Mouse (Mus musculus): ENCODE data around the gene Ring1. TPM values are rescaled to one million over a fixed set of nuclear protein-coding genes. Genes with fewer than 3 reads are reported as not detected.
"Not testable (repeated sequence)": the region's sequence is repeated elsewhere in the genome, so short reads cannot be mapped to it uniquely, and the experiment has no call there.

Ring1 gene
- total RNA-seq, 2 experiments from 2014 or later, result 2.0 to 9.2 TPM

GRCm38 (mm10) chr17:33999341-34000149 lies 24.9 kb downstream of the Ring1 start:
- ATAC-seq (replicated peaks; ENCODE audit: low FRiP score, poor library complexity, severe bottlenecking), result 0 out of 2 replicates have a peak, but pooled peaks have one; percentile 42

- ATAC-seq (replicated peaks; ENCODE audit: low FRiP score, poor library complexity, severe bottlenecking), result not testable (repeated sequence)
These were observed 25.8 kb downstream of the Ring1 start for GRCm38 (mm10) chr17:33998697-33999096.

- not testable (repeated sequence) for ATAC-seq (replicated peaks; ENCODE audit: low FRiP score, poor library complexity, severe bottlenecking)
These were observed 27.5 kb downstream of the Ring1 start for GRCm38 (mm10) chr17:33997025-33997424.

DNA sequence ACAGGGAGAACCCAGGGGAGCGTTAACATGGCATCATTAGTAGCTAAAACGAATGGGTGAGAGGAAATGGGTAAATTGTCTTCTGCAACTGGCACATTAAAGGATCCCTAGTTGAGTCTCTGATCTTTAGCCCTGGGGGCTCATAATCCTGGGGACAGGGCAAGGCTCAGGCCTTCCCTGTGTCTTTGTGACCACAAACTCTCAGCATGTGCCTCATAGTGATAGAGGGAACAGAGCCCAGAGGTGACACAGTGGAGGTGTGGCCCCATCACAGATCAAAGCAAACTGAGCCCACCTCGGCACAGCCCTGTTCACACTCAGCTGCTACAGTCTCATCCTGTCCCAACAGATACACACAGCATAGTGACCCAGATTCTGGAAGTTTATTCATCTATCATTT lies 28.8 kb downstream of the Ring1 start:
- no peak for ATAC-seq (replicated peaks; ENCODE audit: low FRiP score, poor library complexity, severe bottlenecking)

- ATAC-seq (replicated peaks; ENCODE audit: low FRiP score, poor library complexity, severe bottlenecking), result no peak
These were observed 29.5 kb downstream of the Ring1 start for GRCm38 (mm10) chr17:33994959-33995358.

DNA sequence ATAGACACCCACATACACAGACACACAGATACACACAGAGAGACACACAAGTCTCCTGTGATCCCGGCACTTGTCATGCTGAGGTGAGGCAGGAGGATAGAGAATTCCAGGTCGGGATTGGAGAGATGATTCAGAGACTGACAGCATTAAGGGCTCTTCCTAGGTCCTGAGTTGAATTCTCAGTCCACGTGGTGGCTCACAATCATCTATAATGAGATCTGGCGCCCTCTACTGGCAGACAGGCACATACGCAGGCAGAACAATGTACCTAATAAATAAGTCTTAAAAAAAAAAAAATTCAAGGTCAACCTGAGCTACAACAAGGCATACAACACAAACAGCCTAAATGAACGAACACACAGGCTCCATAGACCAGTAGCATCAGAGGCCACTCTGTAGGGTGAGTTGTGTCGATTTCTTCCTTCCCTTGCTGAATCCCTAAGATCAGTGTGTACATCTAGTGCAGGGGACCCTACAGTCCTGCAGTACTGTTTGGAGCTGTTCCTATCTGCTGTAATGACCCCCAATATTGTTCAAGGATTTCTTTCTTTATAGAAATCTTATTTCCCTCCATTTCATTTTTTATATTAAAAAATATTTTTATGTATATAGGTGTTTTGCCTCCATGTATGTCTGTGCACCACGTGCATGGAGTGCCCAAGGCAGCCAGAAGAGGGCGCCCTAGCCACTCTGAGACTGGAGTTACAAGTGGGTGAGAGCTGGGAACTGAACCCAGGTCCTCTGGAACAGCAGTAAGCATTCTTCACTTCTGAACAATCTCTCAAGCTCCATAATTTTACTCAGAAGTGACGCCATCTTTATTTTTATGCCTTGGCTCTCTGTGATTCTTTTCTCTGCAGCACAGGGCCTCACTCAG lies 32.5 kb downstream of the Ring1 start:
- peak; percentile 83 for ATAC-seq (replicated peaks; ENCODE audit: low FRiP score, poor library complexity, severe bottlenecking)

DNA sequence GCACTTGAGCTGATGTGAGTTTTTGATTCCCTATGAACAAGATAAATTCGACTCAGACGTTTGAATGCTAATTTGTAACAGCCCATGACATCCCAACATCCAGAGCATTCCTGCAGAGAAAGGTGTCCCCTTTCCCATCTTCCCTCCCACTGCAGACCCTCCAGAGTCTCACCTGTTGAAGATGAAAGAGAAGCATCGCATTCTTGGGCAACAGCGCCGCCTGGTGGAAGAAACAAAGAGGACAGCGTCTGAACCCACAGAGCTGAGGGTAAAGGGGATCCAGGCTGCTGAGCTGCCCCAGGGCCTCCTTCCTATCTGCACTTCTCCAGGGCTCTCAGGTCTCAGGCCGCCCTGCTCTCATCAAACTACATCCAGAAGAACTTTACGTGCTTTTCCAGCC lies 42.3 kb downstream of the Ring1 start:
- ATAC-seq (replicated peaks; ENCODE audit: low FRiP score, poor library complexity, severe bottlenecking), result not testable (repeated sequence)

GRCm38 (mm10) chr17:33981192-33981909 lies 43.1 kb downstream of the Ring1 start:
- ATAC-seq (replicated peaks; ENCODE audit: low FRiP score, poor library complexity, severe bottlenecking), result peak; percentile 84

GRCm38 (mm10) chr17:33980181-33981035 lies 44.1 kb downstream of the Ring1 start:
- ATAC-seq (replicated peaks; ENCODE audit: low FRiP score, poor library complexity, severe bottlenecking), result no peak

- ATAC-seq (replicated peaks; ENCODE audit: low FRiP score, poor library complexity, severe bottlenecking), result no peak
These were observed 44.9 kb downstream of the Ring1 start for GRCm38 (mm10) chr17:33979512-33980050.

GRCm38 (mm10) chr17:33978631-33979031 lies 45.8 kb downstream of the Ring1 start:
- ATAC-seq (replicated peaks; ENCODE audit: low FRiP score, poor library complexity, severe bottlenecking), result peak; percentile 75

DNA sequence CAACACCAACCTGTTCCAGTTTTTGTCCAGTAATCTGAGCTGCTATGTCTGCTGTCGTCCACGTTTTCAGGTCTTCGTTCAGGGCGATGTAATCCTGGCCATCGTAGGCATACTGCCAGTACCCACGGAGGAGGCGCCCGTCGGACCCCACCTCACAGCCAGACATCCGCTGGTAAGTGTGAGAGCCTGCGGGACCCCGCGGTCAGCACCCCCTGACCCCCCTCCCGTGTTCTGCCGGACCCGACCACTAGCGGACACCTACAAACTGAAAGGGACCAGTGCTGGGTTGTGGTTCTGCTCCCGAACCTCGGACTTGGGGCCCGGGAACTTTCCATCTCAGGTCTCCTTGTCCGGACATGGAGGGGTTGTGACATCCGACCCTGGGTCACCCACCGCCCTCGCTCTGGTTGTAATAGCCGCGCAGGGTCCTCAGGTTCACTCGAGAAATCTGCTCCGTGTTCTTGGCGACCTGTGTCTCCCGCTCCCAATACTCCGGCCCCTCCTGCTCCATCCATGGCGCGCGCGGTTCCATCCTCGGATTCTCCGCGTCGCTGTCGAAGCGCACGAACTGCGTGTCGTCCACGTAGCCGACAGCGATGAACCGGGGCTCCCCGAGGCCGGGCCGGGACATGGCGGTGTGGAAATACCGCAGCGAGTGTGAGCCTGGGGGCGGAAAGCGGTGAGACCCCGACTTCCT lies 46.5 kb downstream of the Ring1 start:
- ATAC-seq (replicated peaks; ENCODE audit: low FRiP score, poor library complexity, severe bottlenecking), result no peak

- peak; percentile 70 for ATAC-seq (replicated peaks; ENCODE audit: low FRiP score, poor library complexity, severe bottlenecking)
These were observed 50.9 kb downstream of the Ring1 start for GRCm38 (mm10) chr17:33973572-33973971.

DNA sequence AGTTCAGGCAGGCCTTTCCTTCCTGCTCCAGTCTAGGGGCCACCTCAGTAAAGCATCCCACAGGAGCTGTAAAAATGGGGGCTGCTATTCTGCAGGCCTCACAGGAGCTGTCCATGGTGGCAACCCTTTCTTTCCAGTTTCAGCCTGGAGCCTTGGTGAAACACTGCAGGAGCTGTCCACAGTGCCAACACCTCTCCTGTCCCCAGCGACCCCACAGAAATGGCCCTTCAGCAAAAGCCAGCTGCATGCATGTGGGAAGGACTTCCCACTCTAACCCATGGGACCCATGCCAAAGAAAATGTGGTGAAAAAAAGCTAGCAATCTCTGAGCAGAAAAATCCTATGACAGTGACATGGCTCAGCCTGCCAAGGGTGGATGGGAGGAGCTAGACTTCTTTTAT lies 51.8 kb downstream of the Ring1 start:
- no peak for ATAC-seq (replicated peaks; ENCODE audit: low FRiP score, poor library complexity, severe bottlenecking)
